Mouse (Mus musculus): ENCODE data around the gene Lcp1. TPM values are rescaled to one million over a fixed set of nuclear protein-coding genes. Genes with fewer than 3 reads are reported as not detected.
"Not testable (repeated sequence)": the region's sequence is repeated elsewhere in the genome, so short reads cannot be mapped to it uniquely, and the experiment has no call there.

Lcp1 gene
- polyA plus RNA-seq (2015; fragmentation: Nextera tagmentation; extraction: Ambion mirVana), result 24.8 and 26.4 TPM in 2 replicates

DNA sequence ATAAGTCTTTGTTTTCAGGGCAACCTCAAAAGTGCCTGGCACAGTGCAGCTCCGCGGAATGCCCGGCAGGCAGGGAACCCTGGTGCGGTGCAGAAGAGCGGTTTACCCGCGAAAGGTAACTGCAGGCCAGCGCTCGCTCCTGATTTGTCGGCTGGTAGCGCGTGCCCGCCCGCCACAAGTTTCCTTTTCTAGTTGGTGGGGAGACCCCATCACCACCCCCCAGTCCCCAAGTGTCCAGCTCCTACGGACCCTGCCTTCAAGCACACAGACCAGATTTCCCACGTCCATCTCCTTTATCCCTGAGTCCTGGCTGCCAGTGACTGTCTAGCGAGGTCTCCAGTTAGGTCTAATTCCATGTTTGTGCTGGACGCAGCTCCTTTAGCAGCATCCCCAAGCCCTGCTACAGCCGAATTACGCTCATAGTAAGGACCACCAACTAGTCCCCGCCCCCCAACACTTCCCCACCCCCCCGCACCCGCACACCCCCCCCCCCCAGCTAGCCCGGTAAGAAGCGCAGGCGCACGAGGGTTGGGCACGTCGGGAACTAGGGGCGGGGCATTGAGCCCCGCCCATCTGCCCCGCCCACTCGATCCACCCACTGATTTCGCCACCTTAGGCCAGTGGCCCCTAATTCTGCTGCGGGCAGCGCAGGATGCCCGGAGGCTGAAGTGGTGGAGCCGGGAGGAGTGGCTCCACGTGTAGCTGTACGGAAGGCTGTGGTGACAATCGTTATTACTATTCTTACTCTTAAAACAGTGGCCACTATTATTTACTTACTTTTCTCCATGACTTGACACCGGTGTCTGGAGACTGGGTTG is at the start of gene Lcp1, which contains the start of gene Lrrc63:
Gene Lcp1 (plus strand): TSS at position 601 of the 818 bp plus-strand sequence.
Gene Lrrc63 (minus strand): TSS at position 381 of the 818 bp plus-strand sequence.
- Histone ChIP-seq H3K4me1 (0 out of 2 replicates have a peak, but pooled peaks cover 4% of the 10 kb centered on the region), H3K36me3 (no peaks in the 10 kb centered on the region), H3K27ac (0 out of 2 replicates have a peak within 1 kb of the TSS, but pooled peaks have one; percentile 28), H3K27me3 (no peaks in the 10 kb centered on the region), H3K4me3 (peak within 1 kb of the TSS; percentile 61), H3K9me3 (no peaks in the 10 kb centered on the region), H3K4me2 (replicated peaks) (peak within 1 kb of the TSS; percentile 88), H3K9ac (peak within 1 kb of the TSS; percentile 64)
- ATAC-seq (ENCODE audit: low FRiP score, low read depth), result peak; percentile 92
- under 1% methylated on average over 37 of the region's 42 CpGs for WGBS

DNA sequence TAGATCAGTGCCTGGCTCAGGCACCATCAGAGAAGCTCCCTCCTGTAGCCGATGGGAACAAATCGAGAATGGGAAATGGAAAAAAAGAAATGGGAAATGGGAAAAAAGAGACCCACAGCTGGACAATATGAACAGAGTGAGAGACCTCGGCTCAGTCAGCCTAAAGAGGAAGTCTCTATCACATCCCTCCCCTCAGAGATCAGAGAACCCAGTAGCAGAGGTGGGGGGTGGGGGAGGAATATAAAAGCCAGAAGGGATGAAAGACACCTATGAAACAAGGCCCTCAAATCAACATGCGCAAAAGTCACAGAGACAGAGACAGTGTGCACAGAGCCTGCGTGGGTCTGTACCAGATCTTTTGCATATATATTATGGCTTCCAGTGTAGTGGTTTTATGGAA is 27.9 kb upstream of the Lcp1 start:
- H3K9me3 ChIP-seq, result no peaks in the 10 kb centered on the region
- WGBS, result 88% methylated on average over 5 of the region's 5 CpGs
- H3K4me2 ChIP-seq (replicated peaks), result no peak overlapping the region
- no peak for ATAC-seq (ENCODE audit: low FRiP score, low read depth)
- H3K9ac ChIP-seq, result no peak overlapping the region
- no peaks in the 10 kb centered on the region for H3K27me3 ChIP-seq
- H3K4me3 ChIP-seq, result no peak overlapping the region
- H3K4me1 ChIP-seq, result no peaks in the 10 kb centered on the region
- H3K36me3 ChIP-seq, result no peaks in the 10 kb centered on the region
- H3K27ac ChIP-seq, result no peak overlapping the region

DNA sequence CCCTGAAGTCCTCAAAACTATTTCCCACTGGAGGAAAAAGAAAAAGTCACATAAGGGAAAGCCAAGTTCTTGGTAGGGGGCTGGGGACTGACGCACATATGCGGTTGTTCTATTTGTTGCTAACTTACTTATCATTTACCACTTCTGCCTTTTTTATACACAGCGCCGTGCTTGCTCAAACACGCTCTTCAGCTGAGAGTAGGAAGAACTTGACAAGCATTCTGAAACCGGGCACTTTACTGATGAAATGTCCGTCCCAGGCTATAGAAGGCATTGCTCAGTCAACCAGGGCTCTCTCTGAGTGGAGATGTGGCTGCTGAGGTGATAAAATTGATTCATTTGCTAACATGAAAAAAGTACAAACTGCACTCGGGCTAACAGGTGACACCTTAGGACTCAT is 9.2 kb upstream of the Lcp1 start:
- H3K27ac ChIP-seq, result no peak overlapping the region
- no peaks in the 10 kb centered on the region for H3K9me3 ChIP-seq
- H3K9ac ChIP-seq, result no peak overlapping the region
- H3K4me1 ChIP-seq, result no peaks in the 10 kb centered on the region
- H3K4me2 ChIP-seq (replicated peaks), result no peak overlapping the region
- H3K36me3 ChIP-seq, result no peaks in the 10 kb centered on the region
- ATAC-seq (ENCODE audit: low FRiP score, low read depth), result no peak
- H3K27me3 ChIP-seq, result no peaks in the 10 kb centered on the region; the same call in 1 of the 2 replicates
- H3K4me3 ChIP-seq, result no peak overlapping the region
- WGBS, result 80% methylated on average over 8 of the region's 8 CpGs

DNA sequence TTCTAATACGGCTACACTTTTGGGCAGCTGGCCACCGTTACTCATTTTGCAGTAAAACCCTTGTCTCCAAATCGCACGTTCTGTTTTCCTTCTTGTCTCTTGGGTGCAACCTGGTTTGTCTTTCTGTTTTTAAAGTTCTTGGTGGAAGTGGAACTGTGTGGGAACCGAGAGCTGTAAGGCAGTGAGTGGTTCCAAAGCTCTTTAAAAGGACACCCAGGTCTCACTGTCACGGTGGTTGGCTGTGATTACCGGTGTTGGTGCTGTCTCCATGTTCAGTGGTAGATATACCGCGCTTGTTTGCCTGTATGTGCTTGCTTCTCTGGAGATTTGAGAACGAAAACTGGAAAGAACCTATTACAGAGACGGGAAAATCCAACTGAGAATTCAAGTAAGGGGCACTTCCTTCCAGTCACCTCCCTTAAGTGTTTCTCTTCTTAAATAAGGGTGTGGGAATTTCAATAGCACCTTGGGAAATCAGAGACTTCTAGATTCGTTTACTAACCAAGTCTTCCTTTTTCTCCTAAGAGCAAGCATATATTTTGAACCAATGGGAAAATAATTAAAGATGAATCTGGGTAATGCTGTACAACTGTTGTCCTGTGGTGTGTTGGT is 529 bp downstream of the Lcp1 start:
- 0 out of 2 replicates have a peak overlapping the region, but pooled peaks have one; percentile 25 for H3K9ac ChIP-seq
- no peak for ATAC-seq (ENCODE audit: low FRiP score, low read depth)

DNA sequence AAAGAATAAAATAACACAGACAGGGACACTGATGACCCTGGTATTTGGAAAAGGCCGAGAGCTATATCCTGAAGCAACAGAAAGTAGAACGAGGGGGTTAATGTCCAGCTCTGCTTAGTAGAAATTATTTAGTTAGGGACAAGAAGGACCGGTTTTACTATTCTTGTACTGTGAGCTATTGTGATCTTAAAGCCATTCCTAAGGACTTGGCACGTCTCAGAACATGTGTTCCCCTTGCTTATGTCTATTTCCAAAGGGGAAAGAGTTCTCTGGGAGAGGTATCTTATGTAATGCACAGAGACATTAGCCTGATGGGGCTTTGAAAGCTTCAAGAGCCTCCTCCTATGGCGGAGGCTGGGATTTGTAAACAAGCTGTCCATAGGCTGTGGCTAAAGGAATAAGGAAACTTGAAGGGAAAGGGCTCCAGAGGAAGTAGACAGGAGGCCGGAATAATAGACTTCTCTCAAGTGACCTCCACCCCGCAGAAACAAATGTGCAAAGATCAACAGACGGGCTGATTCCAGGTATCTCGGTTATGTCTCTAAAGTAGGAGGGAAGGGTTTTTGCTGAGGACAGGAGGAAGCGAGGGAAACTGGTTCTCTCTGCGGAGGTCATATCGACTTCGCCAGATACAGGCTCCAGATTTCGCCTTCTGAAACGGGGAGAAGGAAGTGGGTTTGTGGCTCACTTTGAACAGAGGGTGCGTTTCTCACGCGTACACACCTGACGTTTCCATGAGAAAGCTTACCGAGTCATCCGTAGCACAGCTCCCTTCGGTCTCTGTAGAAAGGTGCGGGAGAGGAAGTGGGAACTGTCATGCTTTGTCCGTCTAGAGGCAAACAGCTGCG is 5.4 kb downstream of the Lcp1 start:
- no peak for ATAC-seq (ENCODE audit: low FRiP score, low read depth)
- H3K9me3 ChIP-seq, result no peaks in the 10 kb centered on the region
- H3K9ac ChIP-seq, result no peak overlapping the region
- H3K27ac ChIP-seq, result no peak overlapping the region
- H3K4me3 ChIP-seq, result no peak overlapping the region
- H3K36me3 ChIP-seq, result no peaks in the 10 kb centered on the region
- H3K4me2 ChIP-seq (replicated peaks), result no peak overlapping the region
- 82% methylated on average over 25 of the region's 25 CpGs for WGBS
- H3K4me1 ChIP-seq, result no peaks in the 10 kb centered on the region
- H3K27me3 ChIP-seq, result no peaks in the 10 kb centered on the region

More for the DNA sequence above, 529 bp downstream of the Lcp1 start:
- Histone ChIP-seq H3K4me1 (0 out of 2 replicates have a peak, but pooled peaks cover 4% of the 10 kb centered on the region), H3K27me3 (no peaks in the 10 kb centered on the region), H3K4me3 (peak overlapping the region; percentile 61), H3K27ac (0 out of 2 replicates have a peak overlapping the region, but pooled peaks have one; percentile 28), H3K4me2 (replicated peaks) (peak overlapping the region; percentile 88), H3K36me3 (no peaks in the 10 kb centered on the region), H3K9me3 (no peaks in the 10 kb centered on the region)
- 3% methylated on average over 12 of the region's 12 CpGs for WGBS

DNA sequence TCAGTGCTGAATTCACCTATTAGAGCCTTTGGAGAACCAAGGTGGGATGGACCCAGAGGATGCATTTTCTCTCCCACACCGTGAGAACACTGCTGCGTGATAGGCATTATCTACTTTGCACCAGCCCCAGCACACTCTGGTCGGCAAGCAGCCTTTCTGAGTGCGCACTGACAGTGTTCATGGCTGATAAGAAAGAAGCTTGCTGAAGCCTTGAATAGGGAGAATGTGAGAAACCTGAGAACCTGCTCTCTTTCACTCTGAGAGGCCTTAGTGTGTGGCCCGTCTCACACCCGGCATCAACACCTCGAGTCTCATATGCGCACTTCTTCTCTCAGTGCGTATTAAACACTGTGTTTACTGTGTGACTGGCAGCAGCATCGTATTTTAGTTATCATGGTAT is 7.6 kb downstream of the Lcp1 start:
- H3K4me1 ChIP-seq, result no peaks in the 10 kb centered on the region
- H3K36me3 ChIP-seq, result no peaks in the 10 kb centered on the region
- H3K4me3 ChIP-seq, result no peak overlapping the region
- H3K27ac ChIP-seq, result no peak overlapping the region
- H3K9me3 ChIP-seq, result no peaks in the 10 kb centered on the region
- ATAC-seq (ENCODE audit: low FRiP score, low read depth), result no peak
- no peak overlapping the region for H3K4me2 ChIP-seq (replicated peaks)
- no peaks in the 10 kb centered on the region for H3K27me3 ChIP-seq
- H3K9ac ChIP-seq, result no peak overlapping the region
- WGBS, result 76% methylated on average over 10 of the region's 10 CpGs

DNA sequence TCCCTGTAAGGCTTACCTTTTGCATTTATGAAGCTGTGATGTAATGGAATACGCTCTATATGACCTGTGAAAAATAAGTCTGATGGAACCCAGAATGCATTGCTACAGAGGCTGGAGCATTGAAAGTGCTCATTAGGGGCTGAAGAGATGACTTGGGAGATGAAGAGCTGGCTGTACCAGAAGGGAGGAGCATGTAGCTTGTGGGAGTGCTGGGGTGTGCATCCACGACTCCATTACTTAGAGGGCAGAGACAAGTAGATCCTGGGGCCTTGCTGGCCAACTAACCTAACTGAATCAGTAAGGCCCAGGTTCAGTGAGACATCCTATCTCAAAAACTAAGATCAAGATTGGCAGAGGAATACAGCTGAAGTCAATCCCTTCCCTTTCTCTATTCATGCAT is 8.3 kb downstream of the Lcp1 start:
- no peak overlapping the region for H3K27ac ChIP-seq
- H3K4me3 ChIP-seq, result no peak overlapping the region
- WGBS, result 82% methylated on average over 2 of the region's 2 CpGs
- H3K36me3 ChIP-seq, result no peaks in the 10 kb centered on the region
- ATAC-seq (ENCODE audit: low FRiP score, low read depth), result no peak
- no peaks in the 10 kb centered on the region for H3K4me1 ChIP-seq
- no peaks in the 10 kb centered on the region for H3K9me3 ChIP-seq
- no peak overlapping the region for H3K4me2 ChIP-seq (replicated peaks)
- no peak overlapping the region for H3K9ac ChIP-seq
- H3K27me3 ChIP-seq, result no peaks in the 10 kb centered on the region

DNA sequence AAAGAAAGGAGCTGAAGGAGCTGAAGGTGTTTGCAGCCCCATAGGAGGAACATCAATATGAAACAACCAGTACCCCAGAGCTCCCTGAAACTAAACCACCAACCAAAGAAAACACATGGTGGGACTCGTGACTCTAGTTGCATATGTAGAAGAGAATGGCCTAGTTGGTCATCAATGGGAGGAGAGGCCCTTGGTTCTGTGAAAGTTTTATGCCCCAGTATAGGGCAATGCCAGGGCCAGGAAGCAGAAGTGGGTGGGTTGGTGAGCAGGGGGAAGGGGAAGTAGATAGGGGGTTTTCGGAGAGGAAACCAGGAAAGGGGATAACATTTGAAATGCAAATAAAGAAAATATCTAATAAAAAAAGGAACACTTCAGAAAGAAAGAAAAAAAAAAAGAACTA is 16.8 kb downstream of the Lcp1 start:
- H3K4me3 ChIP-seq; ATAC-seq (ENCODE audit: low FRiP score, low read depth); H3K36me3 ChIP-seq; H3K27ac ChIP-seq; H3K9me3 ChIP-seq; H3K4me2 ChIP-seq (replicated peaks); H3K4me1 ChIP-seq; H3K9ac ChIP-seq; H3K27me3 ChIP-seq: not testable (repeated sequence)
- WGBS, result 87% methylated on average over 2 of the region's 2 CpGs

DNA sequence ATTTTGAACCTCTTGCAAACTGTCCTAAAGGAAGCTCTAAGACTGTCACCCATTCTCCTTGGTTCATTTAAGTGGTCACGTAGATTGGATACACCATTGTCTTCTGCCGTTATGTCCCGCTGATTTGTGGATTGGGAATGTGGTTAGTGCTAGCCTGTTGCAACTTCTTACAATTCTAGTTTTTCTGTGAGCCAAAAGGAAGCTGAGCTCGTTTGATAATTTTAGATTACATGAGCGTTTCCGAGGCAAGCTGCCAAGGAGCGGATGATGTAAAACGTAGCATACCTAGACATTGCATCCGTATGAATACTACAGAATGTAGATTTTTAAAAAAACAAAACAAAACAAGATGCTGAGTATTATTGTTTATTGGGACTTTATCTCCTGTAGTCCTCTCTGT is 17.3 kb downstream of the Lcp1 start:
- WGBS, result 81% methylated on average over 9 of the region's 9 CpGs
- ATAC-seq (ENCODE audit: low FRiP score, low read depth), result no peak
- H3K27ac ChIP-seq, result no peak overlapping the region
- H3K36me3 ChIP-seq, result no peaks in the 10 kb centered on the region
- H3K4me2 ChIP-seq (replicated peaks), result no peak overlapping the region
- H3K27me3 ChIP-seq, result no peaks in the 10 kb centered on the region
- no peak overlapping the region for H3K9ac ChIP-seq
- no peaks in the 10 kb centered on the region for H3K4me1 ChIP-seq
- no peaks in the 10 kb centered on the region for H3K9me3 ChIP-seq
- H3K4me3 ChIP-seq, result no peak overlapping the region

DNA sequence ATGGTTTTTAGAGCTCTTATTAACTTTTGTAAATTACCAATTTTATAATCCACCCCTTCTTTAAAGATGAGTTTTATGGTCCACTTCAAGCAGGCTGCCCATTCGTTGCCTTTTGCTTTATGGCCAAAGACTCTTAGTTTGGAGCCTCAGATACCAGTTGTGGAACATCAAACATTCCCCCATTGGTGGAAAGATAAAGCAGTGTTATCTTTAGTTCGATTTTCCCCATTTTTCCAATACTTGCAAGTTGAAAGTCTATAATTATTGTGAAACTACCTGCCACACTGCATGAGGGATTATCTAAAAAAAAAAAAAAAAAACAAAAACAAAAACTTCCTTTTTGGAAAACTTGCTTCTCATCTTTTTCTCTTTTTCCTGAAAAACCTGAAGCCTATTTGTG is 19.8 kb downstream of the Lcp1 start:
- Histone ChIP-seq H3K4me2 (replicated peaks) (no peak overlapping the region), H3K4me3 (no peak overlapping the region), H3K27ac (no peak overlapping the region), H3K4me1 (no peaks in the 10 kb centered on the region), H3K36me3 (no peaks in the 10 kb centered on the region), H3K9me3 (no peaks in the 10 kb centered on the region), H3K9ac (no peak overlapping the region), H3K27me3 (no peaks in the 10 kb centered on the region)
- WGBS, result 62% methylated on average over 2 of the region's 2 CpGs
- no peak for ATAC-seq (ENCODE audit: low FRiP score, low read depth)

DNA sequence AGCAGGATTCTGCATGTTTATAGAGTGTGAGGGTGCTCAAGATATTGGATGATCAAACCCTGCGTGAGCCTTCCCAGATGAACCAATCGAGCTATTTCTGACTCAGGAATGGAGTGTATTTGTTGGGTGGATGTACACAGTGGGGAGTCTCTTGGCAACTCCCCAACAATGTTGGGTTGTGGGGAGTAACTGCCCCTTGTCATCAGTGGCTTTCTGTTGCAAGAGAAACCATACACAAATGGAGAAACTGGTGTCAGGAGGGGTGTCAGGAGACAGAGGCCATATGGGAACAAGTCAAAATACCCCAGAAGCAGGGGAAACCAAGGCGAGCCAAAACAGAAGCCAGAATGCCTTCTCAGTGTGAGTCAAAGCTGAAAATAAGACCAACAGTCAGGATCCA is 20.2 kb downstream of the Lcp1 start:
- no peak overlapping the region for H3K4me3 ChIP-seq
- H3K4me2 ChIP-seq (replicated peaks), result no peak overlapping the region
- no peaks in the 10 kb centered on the region for H3K4me1 ChIP-seq
- no peaks in the 10 kb centered on the region for H3K36me3 ChIP-seq
- no peak for ATAC-seq (ENCODE audit: low FRiP score, low read depth)
- H3K27ac ChIP-seq, result no peak overlapping the region
- H3K9ac ChIP-seq, result no peak overlapping the region
- H3K9me3 ChIP-seq, result no peaks in the 10 kb centered on the region
- H3K27me3 ChIP-seq, result no peaks in the 10 kb centered on the region
- WGBS, result 81% methylated on average over 3 of the region's 3 CpGs

DNA sequence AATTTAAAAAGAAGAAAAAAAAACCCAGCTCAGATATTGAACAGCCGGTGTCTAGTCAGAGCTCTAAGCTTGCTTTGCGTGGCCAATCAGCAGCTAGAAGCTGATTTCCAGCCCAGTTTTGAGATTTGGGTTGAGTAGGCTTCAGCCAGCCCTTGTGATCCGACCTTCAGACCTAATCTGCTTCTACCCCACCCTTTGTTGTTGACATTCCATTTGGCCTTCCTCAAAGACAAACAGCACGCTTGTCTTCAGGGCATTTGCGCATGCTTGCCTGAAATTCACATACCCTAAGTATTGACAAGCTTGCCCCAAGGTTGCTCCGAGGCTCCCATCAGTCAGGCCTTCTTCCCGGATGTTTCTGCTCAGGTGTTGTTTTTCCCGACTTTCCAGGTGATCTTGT is 23.6 kb downstream of the Lcp1 start:
- Histone ChIP-seq H3K36me3 (no peaks in the 10 kb centered on the region), H3K9me3 (no peaks in the 10 kb centered on the region), H3K4me2 (replicated peaks) (no peak overlapping the region), H3K9ac (no peak overlapping the region), H3K27ac (no peak overlapping the region), H3K4me1 (no peaks in the 10 kb centered on the region), H3K4me3 (no peak overlapping the region), H3K27me3 (no peaks in the 10 kb centered on the region)
- no peak for ATAC-seq (ENCODE audit: low FRiP score, low read depth)
- 86% methylated on average over 8 of the region's 8 CpGs for WGBS

All from limb, embryonic 13.5 days (tissue).